Mouse (Mus musculus): ENCODE data around the gene Alox5. TPM values are rescaled to one million over a fixed set of nuclear protein-coding genes. Genes with fewer than 3 reads are reported as not detected.

The Alox5 gene
- polyA plus RNA-seq, 1 experiment = 0.46 TPM

DNA sequence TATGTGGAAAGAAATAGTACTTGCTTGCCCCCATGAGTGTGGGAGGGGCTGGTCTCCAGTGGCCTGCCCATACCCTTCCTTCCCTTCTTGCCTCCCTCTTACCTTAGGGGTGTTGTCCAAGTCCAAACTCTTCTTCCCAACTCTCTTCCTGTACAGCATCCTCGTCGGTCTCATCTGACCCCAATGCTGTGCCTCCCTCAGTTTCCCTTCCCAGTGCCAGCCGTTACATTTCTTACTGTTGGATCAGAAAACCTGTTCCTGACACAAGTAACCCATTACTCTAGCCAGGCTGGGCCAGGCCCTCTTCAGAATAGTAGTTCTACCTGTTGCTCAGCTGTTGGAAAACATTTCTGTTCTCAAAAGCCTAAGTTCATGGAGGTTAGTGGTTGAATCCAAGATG, 58.6 kb downstream of the Alox5 start:
- TF ChIP-seq POLR2A (IDR thresholded peaks at IDR 0.05; ENCODE audit: borderline replicate concordance, extremely low read depth, insufficient read depth, insufficient read length, poor library complexity, severe bottlenecking) (no peak), CTCF (IDR thresholded peaks at IDR 0.05; ENCODE audit: borderline replicate concordance, extremely low read depth, insufficient read depth, insufficient read length) (no peak)
- no peak for DNase-seq (ENCODE audit: low read depth)

DNA sequence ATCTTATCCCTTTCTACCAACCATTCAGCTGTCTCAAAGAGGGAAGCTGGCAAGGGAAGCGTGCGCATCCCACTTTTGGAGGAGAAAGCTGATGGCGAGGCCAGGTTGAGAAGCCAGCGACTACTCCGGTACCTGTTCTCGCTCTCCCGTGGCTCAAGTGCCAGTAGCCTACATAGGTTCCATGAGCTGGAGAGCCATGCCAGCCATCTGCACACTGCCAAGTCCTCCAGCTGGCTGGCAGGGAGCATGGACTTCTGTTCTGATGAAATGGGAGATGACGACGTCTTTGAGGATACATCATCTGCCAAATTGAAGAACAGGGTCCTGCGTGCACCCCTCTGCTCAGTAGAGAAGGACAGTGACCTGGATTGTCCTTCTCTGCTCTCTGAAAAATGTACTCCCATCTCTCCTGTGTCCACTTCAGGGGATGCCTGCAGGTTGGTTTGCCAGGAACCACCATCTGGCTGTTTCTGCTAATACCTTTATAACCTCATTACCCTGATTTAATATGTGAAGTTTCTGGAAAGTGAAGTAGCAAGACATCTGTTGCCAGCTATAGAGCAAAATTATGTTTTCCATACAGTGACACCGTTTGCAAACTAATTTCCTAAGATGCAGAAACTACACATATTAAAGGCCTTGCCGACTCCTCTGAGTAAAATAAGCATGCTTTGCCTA, 59.1 kb downstream of the Alox5 start:
- no peak for TF ChIP-seq CTCF (IDR thresholded peaks at IDR 0.05; ENCODE audit: borderline replicate concordance, extremely low read depth, insufficient read depth, insufficient read length)
- TF ChIP-seq POLR2A (IDR thresholded peaks at IDR 0.05; ENCODE audit: borderline replicate concordance, extremely low read depth, insufficient read depth, insufficient read length, poor library complexity, severe bottlenecking) = no peak
- DNase-seq (ENCODE audit: low read depth) = peak; percentile 34

DNA sequence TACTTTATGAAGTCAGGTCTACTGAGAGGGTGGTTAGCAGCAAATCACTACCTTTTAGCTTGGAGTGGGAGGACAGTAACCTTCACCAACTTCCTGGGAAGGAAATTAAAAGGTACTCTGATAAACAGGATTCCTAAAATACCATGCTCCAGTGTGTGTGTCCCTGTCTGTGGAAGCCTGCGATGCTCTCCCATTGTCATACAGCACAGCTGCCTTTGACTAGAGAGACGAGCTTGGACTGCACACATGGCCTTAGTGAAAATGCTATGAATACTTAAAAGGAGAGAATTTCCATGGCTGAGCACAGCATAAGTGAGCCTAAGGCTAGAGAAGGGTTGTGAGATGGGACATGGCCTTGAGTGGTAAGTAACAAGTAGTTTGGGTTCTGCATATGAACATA, 62.8 kb downstream of the Alox5 start:
- peak; percentile 21 for DNase-seq (ENCODE audit: low read depth)
- TF ChIP-seq CTCF (IDR thresholded peaks at IDR 0.05; ENCODE audit: borderline replicate concordance, extremely low read depth, insufficient read depth, insufficient read length) (no peak), POLR2A (IDR thresholded peaks at IDR 0.05; ENCODE audit: borderline replicate concordance, extremely low read depth, insufficient read depth, insufficient read length, poor library complexity, severe bottlenecking) (no peak)

DNA sequence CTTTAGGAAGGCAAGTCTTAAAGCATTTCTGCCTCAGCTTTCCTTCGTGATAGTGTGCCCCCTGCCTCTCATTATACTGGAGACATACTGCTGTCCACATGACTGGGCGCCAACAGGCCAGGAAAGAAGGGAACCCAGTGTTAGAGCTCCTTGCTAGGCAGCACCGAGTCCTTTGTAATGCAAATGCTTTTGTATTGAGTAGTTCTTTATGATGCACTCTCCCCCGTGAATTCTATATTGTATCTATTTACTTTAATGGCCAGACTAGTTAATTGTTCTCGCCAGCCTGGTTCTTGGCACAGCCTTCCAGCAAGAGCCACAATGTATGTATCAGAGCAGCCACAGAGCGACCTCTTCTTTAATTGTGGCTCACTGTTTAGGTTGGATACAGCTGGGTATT, 63.4 kb downstream of the Alox5 start:
- peak; percentile 88 for DNase-seq (ENCODE audit: low read depth)
- TF ChIP-seq CTCF (IDR thresholded peaks at IDR 0.05; ENCODE audit: borderline replicate concordance, extremely low read depth, insufficient read depth, insufficient read length) (no peak), POLR2A (IDR thresholded peaks at IDR 0.05; ENCODE audit: borderline replicate concordance, extremely low read depth, insufficient read depth, insufficient read length, poor library complexity, severe bottlenecking) (no peak)

DNA sequence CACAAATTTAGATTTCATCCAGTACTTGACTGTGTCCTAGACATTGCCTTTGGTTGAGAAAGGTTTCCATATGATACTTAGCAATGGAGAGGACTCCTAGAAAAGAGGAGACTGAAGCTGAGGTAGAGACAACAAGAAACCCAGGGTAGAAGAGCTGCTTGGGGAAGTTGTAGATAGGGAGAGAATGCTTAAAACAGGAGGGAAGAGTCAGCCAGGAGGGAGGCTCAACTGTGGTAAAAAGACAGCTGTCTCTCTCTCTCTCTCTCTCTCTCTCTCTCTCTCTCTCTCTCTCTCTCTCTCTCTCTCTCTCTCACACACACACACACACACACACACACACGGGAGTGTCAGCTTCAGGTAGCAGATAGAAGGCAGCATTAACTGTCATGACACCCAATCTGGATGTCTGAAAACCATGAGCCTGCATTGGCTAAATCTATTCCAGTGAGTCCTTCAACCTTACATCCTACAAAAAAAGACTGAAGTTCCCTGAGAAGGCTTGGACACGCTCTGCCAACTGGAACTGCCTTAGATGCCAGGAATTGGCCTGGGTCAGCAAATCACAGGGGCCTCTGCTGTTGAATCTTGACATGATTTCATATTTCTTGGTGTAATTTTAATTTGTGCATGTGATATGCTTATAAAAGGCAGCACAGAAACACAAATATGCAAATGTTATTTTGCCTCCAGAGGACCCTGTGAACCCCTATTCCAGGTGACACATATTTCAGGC, 65.9 kb downstream of the Alox5 start:
- no peak for DNase-seq (ENCODE audit: low read depth)
- TF ChIP-seq POLR2A (IDR thresholded peaks at IDR 0.05; ENCODE audit: borderline replicate concordance, extremely low read depth, insufficient read depth, insufficient read length, poor library complexity, severe bottlenecking) (no peak), CTCF (IDR thresholded peaks at IDR 0.05; ENCODE audit: borderline replicate concordance, extremely low read depth, insufficient read depth, insufficient read length) (no peak)

DNA sequence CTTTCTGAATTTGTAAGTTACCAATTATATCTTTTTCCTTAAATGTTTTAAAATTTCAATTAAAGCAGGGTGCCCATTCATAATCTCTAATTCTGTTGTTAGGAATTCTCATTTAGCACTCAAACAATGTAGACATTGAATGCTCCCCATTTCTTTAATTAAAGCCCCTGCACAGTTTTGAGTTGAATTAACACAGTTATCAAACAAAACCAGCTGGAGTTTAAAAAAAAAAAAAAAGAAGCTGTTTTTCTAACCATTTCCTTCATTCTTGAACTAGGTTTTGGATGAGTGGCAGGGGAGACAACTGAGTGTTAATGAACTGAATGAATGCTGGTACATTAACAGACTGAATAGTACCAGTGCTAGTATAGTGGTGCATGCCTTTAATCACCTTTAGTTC, 71.5 kb downstream of the Alox5 start:
- TF ChIP-seq POLR2A (IDR thresholded peaks at IDR 0.05; ENCODE audit: borderline replicate concordance, extremely low read depth, insufficient read depth, insufficient read length, poor library complexity, severe bottlenecking) (no peak), CTCF (IDR thresholded peaks at IDR 0.05; ENCODE audit: borderline replicate concordance, extremely low read depth, insufficient read depth, insufficient read length) (no peak)
- DNase-seq (ENCODE audit: low read depth) = no peak

DNA sequence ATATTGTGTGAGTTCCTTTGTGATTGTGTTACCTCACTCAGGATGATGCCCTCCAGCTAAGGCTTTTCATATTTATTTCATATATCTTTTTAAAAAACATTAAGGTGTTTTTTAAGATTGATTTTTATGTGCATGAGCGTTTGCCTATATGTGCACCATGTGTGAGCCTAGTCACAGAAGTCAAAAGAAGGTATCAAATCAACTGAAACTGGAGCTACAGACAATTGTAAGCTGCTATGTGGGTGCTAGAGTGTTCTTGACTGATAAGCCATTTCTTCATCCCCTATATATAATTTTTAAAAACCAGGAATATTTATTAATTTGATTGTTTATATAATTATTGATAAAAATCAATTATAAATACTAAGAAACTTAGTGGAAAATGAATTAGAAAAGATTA, 72.9 kb downstream of the Alox5 start:
- TF ChIP-seq CTCF (IDR thresholded peaks at IDR 0.05; ENCODE audit: borderline replicate concordance, extremely low read depth, insufficient read depth, insufficient read length) (no peak), POLR2A (IDR thresholded peaks at IDR 0.05; ENCODE audit: borderline replicate concordance, extremely low read depth, insufficient read depth, insufficient read length, poor library complexity, severe bottlenecking) (no peak)
- DNase-seq (ENCODE audit: low read depth) = no peak

DNA sequence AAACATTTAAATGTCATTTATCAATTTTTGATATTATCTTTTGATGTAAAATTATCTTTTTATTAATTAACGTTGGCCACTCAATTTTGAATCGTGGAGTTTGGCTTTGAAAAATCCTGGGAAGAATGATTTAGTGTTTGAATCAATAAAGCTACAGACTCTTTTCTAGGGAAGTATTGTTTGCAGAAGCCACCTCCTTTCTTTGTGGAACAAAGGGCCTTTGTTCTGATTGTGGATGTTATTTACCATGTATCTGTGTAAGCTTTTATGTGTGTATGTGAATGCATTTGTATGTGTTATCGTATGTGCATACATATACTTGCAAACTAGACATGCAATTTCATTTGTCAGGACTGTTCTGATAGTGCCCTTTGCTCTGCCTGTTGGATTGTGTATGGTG, 74.5 kb downstream of the Alox5 start:
- no peak for DNase-seq (ENCODE audit: low read depth)
- TF ChIP-seq POLR2A (IDR thresholded peaks at IDR 0.05; ENCODE audit: borderline replicate concordance, extremely low read depth, insufficient read depth, insufficient read length, poor library complexity, severe bottlenecking) = no peak
- TF ChIP-seq CTCF (IDR thresholded peaks at IDR 0.05; ENCODE audit: borderline replicate concordance, extremely low read depth, insufficient read depth, insufficient read length) = no peak

DNA sequence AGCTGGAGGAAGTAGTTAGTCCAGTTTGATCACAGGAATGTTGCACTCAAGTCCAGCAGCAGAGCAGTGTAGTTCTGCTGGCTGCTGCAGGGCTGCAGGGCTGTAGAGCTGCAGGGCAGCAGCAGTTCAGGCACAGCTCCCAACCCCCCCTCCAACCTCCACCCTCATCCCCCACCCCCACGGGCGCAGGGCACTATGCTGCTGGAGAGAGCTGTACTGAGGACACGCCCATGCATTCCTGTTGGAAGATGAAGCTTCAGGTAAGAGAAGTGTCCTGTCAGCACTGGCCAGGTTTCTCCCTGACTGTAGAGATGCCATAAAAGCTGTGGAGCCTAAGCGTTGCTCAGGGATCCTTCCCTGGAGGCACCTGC, 74.9 kb downstream of the Alox5 start:
- DNase-seq (ENCODE audit: low read depth) = peak; percentile 65
- TF ChIP-seq CTCF (IDR thresholded peaks at IDR 0.05; ENCODE audit: borderline replicate concordance, extremely low read depth, insufficient read depth, insufficient read length) (no peak), POLR2A (IDR thresholded peaks at IDR 0.05; ENCODE audit: borderline replicate concordance, extremely low read depth, insufficient read depth, insufficient read length, poor library complexity, severe bottlenecking) (no peak)

DNA sequence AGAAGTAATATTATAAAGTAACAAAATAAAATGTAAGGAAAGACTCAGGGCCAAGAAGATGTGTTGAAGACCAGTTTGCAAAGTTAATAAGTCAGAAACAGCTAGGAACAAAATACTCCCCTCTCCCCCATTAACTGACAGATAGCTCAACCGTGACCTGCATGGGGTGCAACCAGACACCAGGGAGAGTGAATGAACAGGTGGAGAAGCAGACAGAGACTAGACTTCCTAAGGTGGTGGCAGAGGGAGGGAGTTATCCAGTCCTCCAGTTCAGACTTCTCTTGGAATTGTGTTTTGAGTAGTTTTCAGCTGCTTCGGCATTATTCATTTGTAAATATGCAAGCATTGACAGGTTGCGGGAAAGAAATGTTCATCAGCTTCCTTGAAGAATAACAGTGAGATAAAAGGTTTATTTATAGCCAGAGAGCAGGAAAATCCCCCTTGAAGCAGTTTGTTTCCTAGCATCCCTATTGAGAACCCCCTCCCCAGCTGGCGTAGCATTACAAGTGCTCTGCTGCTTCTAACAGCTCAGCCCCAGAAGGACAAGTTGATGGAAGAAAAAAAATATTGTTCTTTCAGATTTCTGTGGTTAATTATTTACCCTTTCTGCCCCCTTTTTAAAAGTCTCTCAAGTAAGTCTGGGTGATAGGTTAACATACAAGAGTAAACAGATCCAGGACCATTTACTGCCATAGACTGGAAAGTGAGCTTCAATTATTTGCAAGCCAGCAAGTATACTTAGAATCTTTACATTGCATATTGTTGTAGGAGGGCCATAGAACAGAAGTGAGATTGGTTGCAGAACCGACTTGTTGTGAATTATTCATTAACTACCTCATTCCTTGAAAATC, 75.6 kb downstream of the Alox5 start:
- peak; percentile 61 for DNase-seq (ENCODE audit: low read depth)
- TF ChIP-seq POLR2A (IDR thresholded peaks at IDR 0.05; ENCODE audit: borderline replicate concordance, extremely low read depth, insufficient read depth, insufficient read length, poor library complexity, severe bottlenecking) = no peak
- TF ChIP-seq CTCF (IDR thresholded peaks at IDR 0.05; ENCODE audit: borderline replicate concordance, extremely low read depth, insufficient read depth, insufficient read length) = no peak

DNA sequence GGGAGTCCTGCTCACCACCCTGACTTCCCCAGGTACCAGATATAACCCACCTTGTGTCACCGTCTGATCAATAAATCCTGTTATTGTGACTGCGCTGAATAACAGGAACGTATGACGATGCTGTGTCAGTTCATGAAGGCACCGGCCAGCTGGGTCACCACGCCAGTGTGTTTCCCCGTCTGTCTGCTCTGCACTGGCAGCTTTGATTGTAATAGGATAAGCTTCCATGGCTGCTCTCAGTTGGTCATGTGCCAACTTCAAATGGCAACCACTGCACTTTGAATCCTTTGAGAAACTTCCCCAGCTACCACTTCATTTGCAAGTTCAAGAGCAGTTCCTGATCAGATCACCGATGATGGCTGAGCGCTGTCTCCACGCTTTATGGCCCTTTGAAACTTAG, 77.4 kb downstream of the Alox5 start:
- peak; percentile 75 for DNase-seq (ENCODE audit: low read depth)
- TF ChIP-seq POLR2A (IDR thresholded peaks at IDR 0.05; ENCODE audit: borderline replicate concordance, extremely low read depth, insufficient read depth, insufficient read length, poor library complexity, severe bottlenecking) (no peak), CTCF (IDR thresholded peaks at IDR 0.05; ENCODE audit: borderline replicate concordance, extremely low read depth, insufficient read depth, insufficient read length) (no peak)
